Mouse (Mus musculus) heart, embryonic 11.5 days (tissue): ENCODE measurements around the gene Angptl3. TPM values are rescaled to one million over a fixed set of nuclear protein-coding genes. Genes with fewer than 3 reads are reported as not detected.

ENCODE experiments used
- ATAC-seq: fragments of 200-750 bp; cut with Nextera tagmentation; replicated peaks from 2 replicates; pipeline ENCODE4 v1.8.0; 2017; ENCODE audit warnings: moderate library complexity; ENCODE audit not compliant: insufficient number of reproducible peaks, low FRiP score, low TSS enrichment
- H3K27ac ChIP-seq: fragments of 300-500 bp; sonication (generic); 2 replicates; pipeline ENCODE4 v1.5.1; 2014; ENCODE audit warnings: mild to moderate bottlenecking, low read depth, low read length
- H3K27me3 ChIP-seq: fragments of 300-500 bp; sonication (generic); 2 replicates; pipeline ENCODE4 v1.6.1; 2014; ENCODE audit warnings: mild to moderate bottlenecking, low read length, mixed read lengths; ENCODE audit not compliant: control insufficient read depth, insufficient read depth
- H3K36me3 ChIP-seq: fragments of 300-500 bp; sonication (generic); 2 replicates; pipeline ENCODE4 v1.6.1; 2014; ENCODE audit warnings: mild to moderate bottlenecking, low read length, moderate library complexity, mixed read lengths; ENCODE audit not compliant: control insufficient read depth, insufficient read depth
- H3K4me1 ChIP-seq: fragments of 300-500 bp; sonication (generic); 2 replicates; pipeline ENCODE4 v1.6.1; 2014; ENCODE audit warnings: low read length; ENCODE audit not compliant: control insufficient read depth, insufficient read depth
- H3K4me2 ChIP-seq: fragments of 300-500 bp; sonication (generic); 2 replicates; pipeline ENCODE4 v1.6.1; 2014; ENCODE audit warnings: mild to moderate bottlenecking, moderate library complexity
- H3K4me3 ChIP-seq: fragments of 300-500 bp; sonication (generic); 2 replicates; pipeline ENCODE4 v1.5.1; 2014; ENCODE audit warnings: low read depth, low read length
- H3K9ac ChIP-seq: fragments of 300-500 bp; sonication (generic); 2 replicates; pipeline ENCODE4 v1.6.1; 2014; ENCODE audit warnings: mild to moderate bottlenecking, low read depth, low read length, moderate library complexity
- H3K9me3 ChIP-seq: fragments of 300-500 bp; sonication (generic); replicated peaks from 2 replicates; pipeline ENCODE4 v1.6.1; 2016; ENCODE audit warnings: low read length; ENCODE audit not compliant: control insufficient read depth
- WGBS: fragments of 180-500 bp; shearing (Covaris S2); extraction: QIAGEN DNeasy Blood & Tissue Kit; methylation state at CpG from one replicate; pipeline ENCODE4 v1.1.7; 2014; ENCODE audit not compliant: insufficient replicate concordance; 5-methylcytosine and 5-hydroxymethylcytosine counted together
- polyA plus RNA-seq: library from polyadenylated mRNA; unstranded; fragments of >200 nt; fragmentation: Nextera tagmentation; extraction: Ambion mirVana; gene quantifications from 2 replicates; pipeline ENCODE4 v1.2.1, GENCODE M21; 2014

Gene Angptl3
- polyA plus RNA-seq, 1 experiment from 2014 or later, result 1.0 TPM

DNA sequence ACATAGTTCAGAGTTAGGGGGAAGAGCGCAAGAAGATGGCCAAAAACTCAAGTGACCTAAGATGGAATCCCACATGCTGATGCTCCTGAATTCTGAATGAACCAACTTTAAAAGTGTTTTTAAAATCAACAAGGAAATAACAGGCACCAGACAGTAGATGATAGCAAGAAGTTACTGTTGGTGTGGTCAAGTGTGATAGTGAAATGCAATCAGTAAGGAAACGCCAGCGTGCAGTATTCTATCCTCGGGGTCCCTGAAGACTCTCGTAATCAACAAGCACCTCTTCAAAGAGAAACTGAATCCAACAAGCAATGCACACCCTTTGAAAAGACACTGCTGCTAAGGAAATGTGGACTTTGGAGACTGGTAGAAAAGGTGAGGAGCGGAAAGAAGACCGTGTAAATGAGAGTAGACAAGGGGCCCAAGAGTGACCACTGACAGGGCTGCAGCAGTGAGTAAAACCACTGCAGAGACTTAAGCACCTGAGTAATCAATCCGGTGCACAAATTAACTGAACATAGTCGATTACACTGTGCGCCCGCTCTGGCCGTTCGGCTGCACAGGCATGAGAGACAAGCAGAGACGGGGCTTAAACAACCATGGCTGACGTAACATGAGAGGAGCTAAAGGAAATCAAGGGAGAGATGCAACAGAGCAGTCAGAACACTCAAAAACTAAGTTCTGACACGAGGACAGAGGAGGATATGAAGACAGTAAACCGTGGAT lies 57.2 kb downstream of the Angptl3 start:
- H3K4me2 ChIP-seq, result no peak overlapping the region
- ATAC-seq, result no peak
- peaks cover 4% of the 10 kb centered on the region; the same call in 1 of the 2 replicates for H3K36me3 ChIP-seq
- no peaks in the 10 kb centered on the region; the same call in 1 of the 2 replicates for H3K4me1 ChIP-seq
- no peak overlapping the region for H3K27ac ChIP-seq
- no peak overlapping the region for H3K9ac ChIP-seq
- 83% methylated on average over 17 of the region's 17 CpGs for WGBS
- no peaks in the 10 kb centered on the region for H3K27me3 ChIP-seq
- H3K4me3 ChIP-seq, result no peak overlapping the region
- H3K9me3 ChIP-seq, result no peaks in the 10 kb centered on the region

DNA sequence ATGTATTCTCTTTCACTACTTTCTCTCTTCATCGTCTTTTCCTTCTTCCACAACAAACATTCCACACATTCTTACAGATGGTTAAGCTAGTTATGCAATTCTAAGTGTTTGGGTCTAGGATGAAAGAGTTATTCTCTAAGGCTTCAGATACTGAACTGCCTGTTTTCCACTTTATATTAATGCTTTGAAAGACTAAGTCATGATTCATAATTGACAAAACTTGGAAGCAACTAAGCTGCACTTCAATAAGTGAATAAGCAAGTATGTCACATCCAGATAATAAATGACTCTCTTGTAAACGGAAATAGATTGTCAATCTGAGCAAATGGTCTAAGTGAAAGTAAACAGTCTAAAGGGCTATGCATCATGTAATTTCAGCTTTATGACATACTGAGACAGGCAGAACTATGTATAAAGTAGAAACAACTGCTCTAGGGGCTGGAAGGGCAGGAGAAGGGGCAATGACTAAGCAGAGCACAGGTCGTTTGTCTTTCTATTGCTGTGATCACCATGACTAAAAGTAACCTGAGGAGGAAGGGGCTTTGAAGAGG lies 60.5 kb downstream of the Angptl3 start:
- ATAC-seq, result no peak
- H3K9ac ChIP-seq, result no peak overlapping the region
- H3K4me2 ChIP-seq, result no peak overlapping the region
- H3K4me1 ChIP-seq, result peaks cover 2% of the 10 kb centered on the region; the same call in 1 of the 2 replicates
- no peaks in the 10 kb centered on the region for H3K9me3 ChIP-seq
- 50% methylated on average over 3 of the region's 3 CpGs for WGBS
- no peak overlapping the region for H3K27ac ChIP-seq
- H3K27me3 ChIP-seq, result no peaks in the 10 kb centered on the region
- peaks cover 4% of the 10 kb centered on the region; the same call in 1 of the 2 replicates for H3K36me3 ChIP-seq
- no peak overlapping the region for H3K4me3 ChIP-seq

DNA sequence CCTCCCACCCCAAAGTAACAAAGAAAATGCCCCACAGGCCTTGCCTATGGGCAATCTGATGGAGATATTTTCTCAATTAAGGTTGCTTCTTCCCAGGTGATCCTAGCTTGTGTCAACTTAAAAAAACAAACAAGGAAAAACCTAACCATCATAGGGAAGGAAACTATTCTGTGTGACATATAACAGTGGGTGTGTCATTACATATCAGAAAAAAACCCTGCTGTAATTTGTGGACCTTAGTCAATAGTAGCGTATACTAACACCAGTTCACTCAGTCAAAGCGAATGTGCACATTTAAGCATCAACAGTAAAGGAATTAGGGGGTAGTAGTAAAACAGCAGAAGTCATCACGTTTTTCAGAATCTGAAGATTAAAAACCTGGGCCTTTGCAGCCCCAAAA lies 61.0 kb downstream of the Angptl3 start:
- ATAC-seq, result no peak
- H3K4me2 ChIP-seq, result no peak overlapping the region
- H3K9me3 ChIP-seq, result no peaks in the 10 kb centered on the region
- 80% methylated on average over 3 of the region's 3 CpGs for WGBS
- no peak overlapping the region for H3K9ac ChIP-seq
- no peak overlapping the region for H3K4me3 ChIP-seq
- peaks cover 4% of the 10 kb centered on the region; the same call in 1 of the 2 replicates for H3K36me3 ChIP-seq
- H3K4me1 ChIP-seq, result peaks cover 2% of the 10 kb centered on the region; the same call in 1 of the 2 replicates
- H3K27me3 ChIP-seq, result no peaks in the 10 kb centered on the region
- no peak overlapping the region for H3K27ac ChIP-seq

Other genes with a start within 250 kb of the Angptl3 start
- gene Kank4, start 213.4 kb upstream of the Angptl3 start, polyA plus RNA-seq, result 0.72 and 1.1 TPM in 2 replicates
- gene I0C0044D17Rik, start 207.1 kb upstream of the Angptl3 start, polyA plus RNA-seq, result not detected in 2 replicates
- gene Usp1, start 107.1 kb upstream of the Angptl3 start, polyA plus RNA-seq, result 54.4 and 55.8 TPM in 2 replicates
- 41.6 and 47.6 TPM in 2 replicates for gene Dock7, start 90.0 kb downstream of the Angptl3 start, polyA plus RNA-seq
- 11.0 and 12.4 TPM in 2 replicates for gene Atg4c, start 163.0 kb downstream of the Angptl3 start, polyA plus RNA-seq